Mouse (Mus musculus): ENCODE data around the gene Ccdc28b.

The Ccdc28b gene

DNA sequence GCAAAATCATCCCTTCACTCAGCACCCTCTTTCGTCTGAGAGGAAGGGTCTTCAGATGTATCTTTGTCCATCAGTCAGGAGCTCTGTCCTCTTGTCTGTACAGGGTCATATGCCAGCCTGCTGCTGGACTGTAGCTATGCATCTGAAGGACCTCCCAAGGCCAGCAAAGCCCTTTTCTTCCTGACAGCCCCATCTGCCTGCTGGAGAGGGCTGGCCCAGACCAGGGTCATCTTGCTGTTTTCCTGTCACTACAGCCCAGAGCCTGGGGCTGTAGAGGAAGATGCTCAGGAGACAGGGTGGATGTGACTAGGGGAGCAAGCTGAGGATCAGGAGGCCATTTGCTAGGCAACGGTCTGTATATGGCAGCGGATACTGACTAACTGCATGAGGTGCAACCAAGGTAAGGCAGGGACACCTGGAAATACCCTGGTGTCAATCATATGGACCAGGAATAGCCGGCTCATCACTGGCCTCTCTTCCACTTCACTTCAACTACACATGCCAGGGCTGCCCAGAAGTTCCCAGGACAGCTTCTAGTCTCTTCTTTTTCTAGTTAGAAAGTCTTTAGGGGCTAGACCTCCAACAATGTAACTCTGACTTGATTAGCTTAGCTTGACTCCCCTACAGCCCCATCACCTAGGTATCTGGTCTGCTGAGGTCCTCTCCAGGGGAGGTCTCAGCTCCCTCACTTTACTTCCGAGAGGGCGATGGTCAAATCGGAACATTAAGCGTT is 778 bp downstream of the Ccdc28b start:
- DNase-seq, result no peak

- DNase-seq, result no peak
Measured at GRCm38 (mm10) chr4:129622120-129622802, 1.5 kb downstream of the Ccdc28b start.

- peak; percentile 65 for DNase-seq
Measured at GRCm38 (mm10) chr4:129621283-129621841, 2.4 kb downstream of the Ccdc28b start.

DNA sequence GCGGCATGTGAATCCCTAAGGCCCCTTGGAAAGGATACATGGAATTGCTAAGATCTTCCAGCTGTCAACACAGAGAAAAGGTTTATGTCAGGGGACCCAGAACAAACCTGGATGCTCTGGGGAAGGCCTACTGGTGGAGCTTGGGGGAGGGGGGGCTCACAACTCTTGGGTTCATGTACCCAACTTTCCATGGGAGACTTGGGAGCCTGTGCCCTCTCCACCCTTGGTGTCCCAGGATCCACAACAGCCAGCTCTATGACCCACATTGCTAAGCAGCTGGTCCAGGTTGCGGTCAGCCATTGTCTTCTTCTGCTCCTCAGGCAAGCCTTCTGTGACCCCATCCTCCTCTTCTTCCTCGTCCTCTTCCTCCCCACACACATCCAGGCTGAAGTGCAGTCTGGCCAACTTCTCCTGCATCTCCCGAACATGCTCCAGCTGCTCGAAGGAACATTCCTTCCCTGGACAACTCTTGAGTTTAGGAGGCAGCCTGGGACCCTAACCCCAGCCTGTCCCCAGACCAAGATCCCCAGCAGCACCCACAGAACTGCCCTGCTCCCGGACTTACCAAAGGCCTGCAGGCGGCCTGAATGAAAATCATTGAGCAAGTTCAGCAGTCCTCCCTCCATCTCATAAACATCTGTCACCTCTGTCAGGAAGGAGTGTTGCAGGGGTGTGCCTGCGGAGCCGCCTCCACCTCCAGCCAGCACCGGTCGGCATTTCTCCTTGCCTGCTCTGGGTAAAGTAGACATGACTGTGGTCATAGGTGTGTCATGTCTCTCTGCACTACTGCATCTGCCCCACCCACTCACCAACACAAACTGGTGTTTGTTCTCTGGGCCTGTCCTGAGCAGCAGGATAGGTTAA is 3.1 kb downstream of the Ccdc28b start:
- no peak for DNase-seq

GRCm38 (mm10) chr4:129618786-129619691 is 4.7 kb downstream of the Ccdc28b start, which contains the start of gene Iqcc:
Gene Iqcc, minus strand, starts transcription at chr4:129619099.
- DNase-seq, result peak; percentile 95

DNA sequence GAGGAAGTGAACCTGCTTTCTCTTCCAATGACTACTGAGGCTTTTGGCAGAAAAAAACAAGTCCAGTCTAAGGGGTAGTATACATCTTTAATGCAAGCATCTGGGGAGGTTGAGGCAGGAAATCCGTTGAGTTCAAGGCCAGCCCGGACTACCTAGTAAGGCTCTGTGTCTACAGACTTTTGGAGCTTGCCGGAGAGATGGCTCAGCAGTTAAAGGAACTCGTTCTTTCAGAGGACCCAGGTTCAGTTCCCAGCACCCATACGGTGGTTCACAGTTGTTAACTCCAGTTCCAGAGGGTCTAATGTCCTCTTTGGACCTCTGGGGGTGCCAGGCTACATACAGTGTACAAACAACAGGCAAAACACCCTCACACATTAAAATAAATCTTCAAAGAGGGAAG is 5.7 kb downstream of the Ccdc28b start:
- no peak for DNase-seq

DNA sequence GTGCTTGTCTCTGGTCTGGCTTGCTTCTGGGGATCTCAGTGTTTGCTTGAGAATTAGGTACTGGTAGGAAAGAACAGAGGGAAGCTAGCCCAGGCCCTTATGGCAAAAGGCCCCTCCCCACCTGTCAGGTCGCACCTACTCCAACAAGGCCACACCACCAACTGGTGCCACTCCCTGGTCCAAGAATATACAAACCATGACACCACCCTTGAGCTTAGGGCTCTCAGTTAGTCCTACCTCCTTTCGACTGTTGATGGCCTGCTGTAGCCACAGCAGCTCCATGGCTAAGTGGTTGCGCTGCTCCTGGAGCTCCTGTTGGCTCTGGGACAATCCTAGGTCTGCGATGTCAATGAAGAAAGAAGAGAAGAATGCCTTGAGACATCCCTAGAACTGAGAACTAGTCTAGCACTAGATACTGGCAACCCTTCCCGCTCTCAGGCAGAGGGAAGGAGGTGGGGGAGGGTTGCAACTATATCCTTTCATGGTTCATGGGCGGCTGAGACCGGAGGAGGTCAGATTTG is 6.6 kb downstream of the Ccdc28b start:
- DNase-seq, result no peak

DNA sequence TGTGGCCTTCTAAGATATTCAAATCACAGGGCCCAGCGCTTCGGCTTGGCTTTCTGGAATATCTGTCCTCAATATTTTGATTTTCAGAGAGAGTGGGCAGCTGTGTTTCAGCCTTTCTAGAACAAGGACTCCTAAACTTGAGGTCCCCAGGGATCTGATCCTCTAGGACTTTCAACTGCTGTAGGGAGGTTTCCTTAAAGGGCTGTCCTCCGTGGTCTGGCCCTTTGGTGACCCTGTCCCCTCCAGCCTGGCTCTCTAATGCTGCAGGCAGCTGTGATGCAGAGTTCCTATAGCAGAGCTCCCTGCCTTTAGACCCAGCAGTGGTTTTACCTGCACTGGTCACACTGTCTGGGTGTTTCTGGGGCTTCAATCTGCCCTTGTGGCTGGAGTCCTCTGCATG is 7.1 kb downstream of the Ccdc28b start:
- no peak for DNase-seq

DNA sequence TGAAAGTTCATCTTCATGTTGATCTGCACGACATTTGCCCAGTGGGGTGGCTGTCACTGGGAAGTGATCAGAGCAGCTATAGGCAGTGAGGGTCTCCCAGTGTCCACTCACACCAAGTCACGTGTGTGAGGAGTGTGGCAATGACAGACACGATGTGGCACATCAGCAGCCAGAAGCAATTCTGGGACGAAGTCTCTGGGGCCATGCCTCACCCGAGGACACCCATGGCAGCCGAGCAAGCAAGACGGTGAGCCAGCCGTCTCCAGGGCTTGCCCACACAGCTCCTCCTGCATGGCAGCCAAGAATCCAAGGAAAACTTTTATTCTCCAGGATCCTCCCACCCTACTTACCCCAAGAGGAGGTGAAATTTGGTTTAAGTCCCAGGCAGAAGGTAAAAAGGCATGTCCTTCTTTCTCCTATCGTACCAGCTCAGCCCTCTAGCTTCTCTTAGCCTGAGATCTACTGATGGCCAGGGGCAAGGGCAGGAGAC is 7.9 kb downstream of the Ccdc28b start:
- no peak for DNase-seq

- DNase-seq, result no peak
Measured at GRCm38 (mm10) chr4:129614093-129614492, 9.7 kb downstream of the Ccdc28b start, which contains the start of gene Dcdc2b. Gene Dcdc2b, minus strand, starts transcription at chr4:129614257.

DNA sequence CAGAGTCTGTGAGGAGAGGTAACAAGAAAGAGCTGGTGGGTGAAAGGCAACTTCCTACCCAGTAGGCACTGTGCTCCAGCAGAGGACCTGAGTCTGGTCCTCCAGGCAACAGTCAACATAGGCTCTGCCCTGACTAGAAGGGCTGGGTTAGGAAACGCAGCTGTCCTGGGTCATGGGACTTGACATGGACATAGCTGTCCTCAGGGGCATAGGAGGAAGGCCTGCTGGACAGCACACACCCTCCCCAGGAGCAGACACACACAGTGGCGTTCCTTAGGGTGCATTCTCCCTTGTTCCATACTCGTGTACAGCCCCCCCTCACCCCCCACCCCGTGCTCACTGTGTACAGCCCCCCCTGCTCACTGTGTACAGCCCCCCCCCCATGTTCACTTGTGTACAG is 13.3 kb downstream of the Ccdc28b start:
- DNase-seq, result no peak

GRCm38 (mm10) chr4:129610026-129610425 is 13.7 kb downstream of the Ccdc28b start:
- DNase-seq, result no peak

GRCm38 (mm10) chr4:129609139-129609631 is 14.6 kb downstream of the Ccdc28b start:
- DNase-seq, result no peak

- DNase-seq, result peak; percentile 76
Measured at GRCm38 (mm10) chr4:129608426-129609025, 15.2 kb downstream of the Ccdc28b start.

- DNase-seq, result peak; percentile 79
Measured at GRCm38 (mm10) chr4:129600233-129601158, 23.3 kb downstream of the Ccdc28b start, which contains the start of the genes Eif3i and Tmem234. Gene Eif3i, minus strand, starts transcription at chr4:129600648. Gene Tmem234, plus strand, starts transcription at chr4:129600668.

DNA sequence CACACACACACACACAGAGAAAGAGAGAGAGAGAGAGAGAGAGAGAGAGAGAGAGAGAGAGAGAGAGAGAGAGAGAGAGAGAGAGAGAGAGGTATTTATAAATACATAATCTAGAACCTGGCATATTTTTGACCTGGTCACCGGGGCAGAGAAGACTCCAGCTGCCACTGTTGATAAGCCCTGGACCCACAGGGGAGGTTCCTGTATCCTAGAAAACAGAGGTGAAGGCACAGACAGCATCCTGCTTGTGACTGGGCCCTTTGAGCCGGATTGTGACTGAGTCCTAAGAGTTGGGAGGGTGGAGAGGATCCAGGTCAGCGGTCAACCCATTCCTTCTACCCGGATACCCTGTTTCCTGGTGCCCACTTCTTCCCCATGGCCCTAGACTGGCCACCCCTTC is 34.9 kb downstream of the Ccdc28b start:
- DNase-seq, result no peak

- DNase-seq, result peak; percentile 62
Measured at GRCm38 (mm10) chr4:129586943-129587342, 36.8 kb downstream of the Ccdc28b start.

- no peak for DNase-seq
Measured at GRCm38 (mm10) chr4:129585773-129586172, 38.0 kb downstream of the Ccdc28b start.

- peak; percentile 84 for DNase-seq
Measured at GRCm38 (mm10) chr4:129584884-129585608, 38.7 kb downstream of the Ccdc28b start.

Measured in kidney, adult 11 months (tissue).